Mouse (Mus musculus) layer of hippocampus, postnatal 36 days (tissue): Measurements from ENCODE around the gene Gpn2. TPM values are rescaled to one million over a fixed set of nuclear protein-coding genes. Genes with fewer than 3 reads are reported as not detected.

Source experiments
- DNase-seq, 2 experiments: peaks; one replicate each; pipeline ENCODE4 v3.0.0; 2022
- total RNA-seq, 2 experiments: library from RNA; stranded (reverse); gene quantifications; 2 replicates each; pipeline ENCODE4 v1.2.3; 2021

Gpn2 gene
- total RNA-seq, 2 experiments from 2014 or later: 10.1 to 10.3 TPM

DNA sequence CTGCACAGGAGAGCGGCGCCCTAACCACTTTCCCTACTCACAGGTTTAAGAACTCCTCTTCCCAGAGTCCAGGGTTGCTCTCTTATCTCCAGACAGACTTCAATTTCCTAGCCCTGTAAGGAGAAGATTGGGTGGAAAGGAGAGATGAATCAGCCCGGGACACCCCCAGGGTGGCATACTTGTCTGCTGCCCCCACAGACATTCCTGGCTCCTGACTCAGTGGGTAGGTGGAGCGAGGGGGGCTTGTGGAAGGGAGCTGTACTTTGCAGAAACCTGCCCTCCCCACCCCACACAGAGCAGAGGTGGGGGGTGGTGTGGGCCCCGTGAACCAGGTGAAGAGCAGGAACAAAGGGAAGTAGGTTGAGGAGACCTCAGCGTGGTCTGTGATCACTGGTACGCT is 11.4 kb downstream of the Gpn2 start:
- no peak for DNase-seq

DNA sequence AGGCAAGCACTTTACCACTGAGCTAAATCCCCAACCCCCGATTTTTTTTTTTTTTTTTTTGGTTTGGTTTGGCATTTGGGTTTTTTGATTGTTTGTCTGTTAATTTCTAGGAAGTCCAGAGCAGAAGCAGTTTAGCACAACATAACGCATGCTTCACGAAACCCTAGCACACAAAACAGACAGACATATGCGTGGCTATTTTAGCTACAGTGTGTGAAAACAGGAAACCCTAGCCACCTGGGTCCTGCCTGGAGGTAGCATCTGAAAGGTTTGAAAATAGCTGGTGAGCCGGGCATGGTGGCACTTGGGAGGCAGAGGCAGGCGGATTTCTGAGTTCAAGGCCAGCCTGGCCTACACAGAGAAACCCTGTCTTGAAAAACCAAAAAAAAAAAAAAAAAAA is 11.9 kb downstream of the Gpn2 start:
- no peak for DNase-seq

DNA sequence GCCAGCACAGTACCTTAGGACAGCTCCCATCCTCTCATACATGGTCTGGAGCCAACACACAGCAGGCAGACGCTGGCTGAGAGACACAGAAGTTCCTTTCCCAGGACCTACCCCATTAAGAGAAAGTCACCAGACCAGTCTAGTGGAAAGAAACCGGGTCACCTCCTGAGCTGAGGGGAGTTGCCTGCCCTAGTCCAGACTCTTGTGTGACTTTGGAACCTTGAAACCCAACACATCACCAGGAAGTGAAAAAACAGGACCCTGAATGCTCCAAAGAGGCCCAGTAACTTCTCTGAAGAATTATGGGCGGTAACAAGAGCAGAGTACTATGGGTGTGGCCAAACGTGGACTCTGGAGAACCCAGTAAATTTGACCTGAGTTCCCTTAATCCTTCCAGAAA is 14.5 kb downstream of the Gpn2 start:
- DNase-seq: no peak

DNA sequence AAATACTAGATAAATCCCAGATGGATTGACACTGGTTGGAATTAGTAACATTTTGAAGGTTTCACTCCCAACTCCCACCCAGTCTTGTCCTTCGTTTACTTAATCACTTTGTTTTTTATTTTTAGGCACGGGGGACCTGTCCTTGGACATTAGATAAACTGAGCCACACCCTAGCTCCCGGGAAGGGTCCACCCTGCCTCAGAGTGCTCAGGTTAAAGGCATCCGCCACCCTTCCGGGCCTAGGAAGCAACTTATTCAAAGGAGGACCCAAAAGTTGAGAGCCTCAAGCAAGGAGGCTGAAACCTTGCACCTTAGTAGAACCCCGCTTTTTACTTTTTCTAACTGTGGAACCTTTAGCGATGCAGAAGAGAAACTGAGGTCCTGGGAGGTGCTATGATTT is 15.0 kb downstream of the Gpn2 start:
- DNase-seq: no peak

DNA sequence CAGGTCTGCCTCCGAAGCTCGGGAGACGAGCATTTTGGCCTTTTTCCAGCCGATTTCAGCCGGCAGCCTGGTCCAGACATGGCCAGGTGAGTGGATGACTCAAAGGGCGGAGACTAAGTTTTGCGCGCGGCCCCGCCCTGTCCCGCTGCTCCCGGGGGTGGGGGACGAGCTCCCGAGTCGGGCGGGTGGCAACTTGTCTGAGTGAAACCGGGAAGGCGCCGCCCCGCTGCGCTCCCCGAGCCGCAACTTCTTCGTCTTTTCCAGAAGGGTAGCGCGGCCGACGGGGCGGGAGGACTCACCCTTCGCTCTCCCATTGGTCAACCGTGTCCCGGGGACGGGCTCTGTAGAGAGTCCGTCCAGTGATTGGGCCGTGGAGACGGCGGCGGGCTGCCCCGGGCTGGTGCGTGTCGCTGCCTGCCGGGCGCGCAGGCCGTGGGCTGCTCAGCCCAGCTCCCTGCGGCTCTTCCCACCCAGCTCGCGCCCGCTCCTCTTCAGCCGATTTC is 15.5 kb downstream of the Gpn2 start:
- DNase-seq: peak; percentile 71 to 74

DNA sequence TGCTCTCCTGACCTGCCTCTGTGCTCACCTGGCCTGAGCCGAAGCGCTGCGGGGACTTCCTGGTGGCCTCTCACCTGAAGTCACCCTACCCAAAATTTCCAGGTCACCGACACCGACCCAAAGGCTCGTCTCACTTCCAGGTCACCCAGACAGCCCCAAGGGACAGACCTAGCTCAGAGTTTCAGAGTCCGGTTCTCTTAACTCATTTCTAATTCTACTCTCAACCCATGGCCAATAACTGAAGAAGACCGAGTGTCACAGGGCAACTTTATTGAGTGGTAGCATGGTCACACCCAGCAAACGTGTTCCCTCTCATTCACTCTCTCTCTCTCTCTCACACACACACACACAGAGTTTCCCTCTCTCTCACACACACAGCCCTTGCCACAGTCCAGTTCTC is 16.1 kb downstream of the Gpn2 start:
- DNase-seq: no peak

DNA sequence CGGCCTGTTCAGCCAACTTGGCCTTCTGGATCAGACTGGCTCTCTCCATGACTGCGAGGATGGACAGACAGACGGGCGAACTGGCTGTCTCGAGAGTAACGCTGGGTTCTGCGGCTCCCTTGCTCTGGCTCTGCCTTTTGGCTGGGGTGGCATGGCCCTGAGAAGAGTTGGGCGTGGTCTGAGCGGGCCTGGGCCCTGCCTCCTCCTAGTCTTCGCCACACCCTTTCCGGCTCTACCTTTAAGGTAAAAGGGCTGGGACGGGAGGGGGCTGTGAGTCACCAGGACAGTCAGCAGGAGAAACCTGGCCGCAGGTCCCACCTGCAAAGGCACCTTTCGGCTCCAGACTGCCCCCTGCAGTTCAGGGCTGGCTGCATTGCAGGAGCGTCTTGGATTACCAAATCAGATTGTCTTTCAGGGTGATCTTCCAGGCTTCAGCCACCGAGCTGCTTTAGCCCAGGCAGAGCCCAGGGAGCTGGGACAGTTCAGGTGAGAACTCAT is 17.6 kb downstream of the Gpn2 start, which contains the start of gene Sfn:
TSS of gene Sfn (minus strand) at position 448 of the 498 bp plus-strand sequence.
- no peak for DNase-seq

DNA sequence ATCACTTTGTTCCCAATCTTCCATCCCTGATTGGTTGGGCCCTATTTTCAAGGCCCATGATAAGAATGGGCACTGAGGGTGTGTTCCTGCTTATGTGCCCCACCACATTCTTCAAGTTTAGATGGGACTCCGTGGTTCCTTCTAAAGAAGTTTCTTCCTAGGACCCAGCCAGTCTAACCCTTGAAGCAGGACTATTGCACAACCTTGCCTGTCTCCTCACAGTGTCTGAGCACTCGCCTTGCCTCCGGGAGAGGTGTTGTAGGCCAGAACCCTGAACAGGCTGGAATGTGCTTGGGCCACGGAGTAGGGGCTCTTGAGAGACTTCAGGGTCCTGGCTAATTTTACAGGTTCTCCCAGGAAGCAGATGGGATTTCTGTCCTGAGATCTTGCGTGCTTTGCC is 18.9 kb downstream of the Gpn2 start:
- DNase-seq: no peak

DNA sequence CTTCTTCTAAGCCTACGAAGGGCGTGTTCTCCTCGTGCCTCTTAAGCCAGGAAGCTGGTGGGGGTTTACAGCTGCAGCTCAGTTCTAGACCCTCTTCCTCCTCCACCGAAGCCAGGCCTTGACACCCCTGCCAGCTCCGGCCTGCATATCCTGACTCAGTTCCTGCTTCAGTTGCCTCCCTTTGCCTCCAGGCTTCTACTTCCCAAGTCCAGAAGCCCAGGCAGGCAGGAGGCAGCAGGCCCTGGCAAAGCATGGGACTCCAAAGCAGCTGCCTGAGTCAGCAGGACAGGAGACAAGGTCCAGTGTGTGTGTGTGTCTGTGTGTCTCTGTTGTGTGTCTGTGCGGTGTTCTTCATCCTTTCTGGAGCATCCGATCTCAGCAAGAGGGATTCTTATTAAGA is 20.0 kb downstream of the Gpn2 start:
- DNase-seq: no peak

DNA sequence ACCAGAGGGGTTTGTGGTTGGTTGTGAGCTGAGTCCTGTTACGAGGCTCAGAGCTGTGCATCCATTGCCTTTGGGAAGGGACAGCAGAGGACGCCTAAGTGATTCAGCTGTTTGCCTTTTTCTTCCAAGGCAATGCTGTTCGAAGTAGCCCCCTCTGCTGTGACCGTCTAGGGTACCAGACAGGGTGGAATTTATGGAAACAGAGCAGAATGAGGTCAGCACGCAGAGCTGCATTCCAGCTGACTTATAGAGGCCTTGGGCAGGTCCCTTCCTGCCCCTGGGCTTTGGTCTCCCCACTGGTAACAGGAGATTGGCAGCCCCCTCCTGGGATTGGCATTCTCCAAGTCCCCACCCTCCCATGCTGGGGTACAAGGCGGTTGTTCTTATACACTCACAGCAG is 20.7 kb downstream of the Gpn2 start:
- DNase-seq: no peak

DNA sequence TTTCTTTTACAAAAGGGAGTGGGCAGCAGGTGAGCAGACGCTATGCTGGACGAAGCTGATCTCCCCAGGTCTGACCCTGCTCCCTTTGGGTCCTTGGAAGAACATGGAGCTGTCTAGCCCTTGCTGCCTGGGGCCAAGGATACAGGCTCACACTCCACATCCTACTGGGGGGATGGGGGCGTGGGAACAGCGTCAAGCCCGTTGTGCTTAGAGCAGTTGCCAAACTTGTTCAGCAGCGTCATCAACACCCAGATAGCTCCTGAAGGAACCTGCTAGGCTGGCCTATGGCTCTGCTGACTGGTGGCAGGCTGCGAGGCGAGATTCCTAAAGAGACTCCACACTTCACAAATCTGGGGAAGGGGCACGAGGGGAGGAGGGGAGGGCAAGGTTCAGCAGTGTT is 21.2 kb downstream of the Gpn2 start:
- no peak for DNase-seq

DNA sequence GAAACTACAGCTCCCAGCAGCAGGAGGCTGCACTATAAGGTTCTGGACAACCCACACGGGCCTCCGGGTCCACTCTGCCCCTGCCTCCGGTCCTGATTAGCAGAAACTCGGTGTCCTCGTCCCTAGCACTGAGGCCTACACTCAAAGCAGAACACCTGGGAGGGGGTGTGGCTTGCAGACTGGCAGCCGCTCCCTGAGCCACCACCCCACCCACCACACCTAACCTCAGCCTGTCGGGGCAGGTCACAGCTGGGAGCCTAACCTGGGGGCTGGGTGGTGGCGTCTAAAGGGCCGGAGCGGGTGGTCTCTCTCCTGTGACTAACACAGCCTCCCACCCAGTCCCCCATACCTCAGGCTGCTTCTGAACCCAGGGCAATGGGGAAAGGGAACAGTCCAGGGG is 23.1 kb downstream of the Gpn2 start:
- no peak for DNase-seq

DNA sequence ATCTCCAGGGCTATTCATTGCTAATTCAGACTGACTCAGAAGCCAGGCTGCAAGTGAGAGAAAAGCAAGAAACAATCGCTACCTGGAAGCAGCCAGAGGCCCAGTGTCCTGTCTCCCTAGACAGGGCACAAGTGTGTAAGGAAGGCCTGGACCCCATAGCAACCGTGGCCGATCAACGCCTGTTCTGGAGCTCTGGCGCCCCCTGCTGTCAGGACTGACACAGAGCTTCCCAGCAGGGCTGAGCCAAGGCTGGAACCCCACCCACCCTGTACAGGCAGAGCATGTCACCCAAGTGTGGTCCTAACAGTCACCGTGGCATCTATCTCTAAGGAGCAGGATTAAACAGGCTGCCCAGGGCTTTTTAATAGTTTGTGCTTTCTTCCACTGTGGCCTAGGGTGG is 25.6 kb downstream of the Gpn2 start:
- peak; percentile 64 to 69 for DNase-seq

DNA sequence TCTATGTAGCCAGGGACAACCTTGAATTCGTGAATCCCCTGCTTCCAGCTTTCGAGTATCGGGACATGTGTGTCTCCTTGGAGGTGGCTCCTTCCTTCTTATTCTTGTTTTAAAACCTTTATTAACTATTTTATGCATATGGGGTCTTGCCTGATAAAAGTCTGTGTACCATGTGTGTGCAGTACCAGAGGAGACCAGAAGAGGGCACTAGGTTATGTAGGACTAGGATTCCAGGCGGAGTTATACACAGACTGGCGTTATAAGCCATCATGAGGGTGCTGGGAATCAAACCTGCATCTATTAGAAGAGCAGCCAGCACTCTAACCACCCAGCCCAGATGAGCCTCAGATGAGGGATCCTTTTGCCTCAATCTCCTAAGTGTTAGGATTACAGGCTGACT is 27.7 kb downstream of the Gpn2 start:
- no peak for DNase-seq

DNA sequence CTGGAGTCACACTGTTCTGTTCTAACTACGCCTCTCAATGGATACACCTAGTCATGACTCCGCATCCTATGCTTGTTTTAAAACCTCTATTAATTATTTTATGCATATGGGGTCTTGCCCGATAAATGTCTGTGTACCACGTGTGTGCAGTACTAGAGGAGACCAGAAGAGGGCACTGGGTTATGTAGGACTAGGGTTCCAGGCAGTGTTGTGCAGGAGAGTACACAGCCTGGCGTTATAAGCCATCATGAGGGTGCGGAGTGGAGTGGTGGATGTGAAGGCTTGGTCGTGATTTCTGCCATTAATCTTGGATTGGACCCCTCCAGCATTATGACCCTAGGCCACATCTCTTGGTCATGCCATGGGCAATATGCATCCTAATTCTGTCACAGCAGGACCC is 28.3 kb downstream of the Gpn2 start:
- no peak for DNase-seq

DNA sequence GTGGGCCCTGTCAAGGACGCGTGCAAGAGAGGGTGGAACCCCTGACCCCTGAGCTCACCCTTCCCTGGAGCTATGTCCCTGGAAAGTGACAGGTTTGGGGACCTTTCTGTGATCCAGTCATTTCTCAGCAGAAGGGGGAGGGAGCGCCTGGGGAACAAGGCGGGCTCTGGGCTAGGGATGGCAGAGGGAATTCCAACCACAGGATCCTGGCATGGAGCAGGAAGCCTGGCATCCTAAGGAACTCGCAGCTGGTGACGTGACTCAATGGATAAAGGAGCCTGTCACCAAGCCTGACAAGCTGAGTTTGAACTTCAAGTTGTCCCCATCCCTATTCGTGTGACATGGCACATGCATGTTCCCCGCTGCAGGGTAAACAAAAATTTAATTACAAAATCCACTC is 28.9 kb downstream of the Gpn2 start:
- DNase-seq: no peak

DNA sequence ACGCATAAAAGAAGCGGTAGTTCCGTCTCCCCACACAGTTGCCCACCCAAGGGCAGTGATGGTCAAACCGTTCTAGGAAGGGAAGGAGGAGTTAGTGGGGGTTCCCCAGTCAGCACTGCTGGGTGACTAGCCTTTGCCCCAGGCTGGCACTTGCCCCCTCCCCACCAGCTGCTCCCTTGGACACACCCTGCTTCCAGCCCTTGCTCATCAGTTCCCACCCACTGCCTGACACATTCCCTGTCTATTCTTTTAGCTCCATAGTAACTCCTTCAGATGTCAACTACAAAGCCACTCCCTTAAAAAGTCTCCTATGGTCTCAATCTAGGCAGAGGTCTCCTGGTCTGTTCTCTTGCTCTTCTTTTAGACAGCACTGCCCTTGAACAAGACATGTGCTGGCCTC is 29.7 kb downstream of the Gpn2 start:
- no peak for DNase-seq

DNA sequence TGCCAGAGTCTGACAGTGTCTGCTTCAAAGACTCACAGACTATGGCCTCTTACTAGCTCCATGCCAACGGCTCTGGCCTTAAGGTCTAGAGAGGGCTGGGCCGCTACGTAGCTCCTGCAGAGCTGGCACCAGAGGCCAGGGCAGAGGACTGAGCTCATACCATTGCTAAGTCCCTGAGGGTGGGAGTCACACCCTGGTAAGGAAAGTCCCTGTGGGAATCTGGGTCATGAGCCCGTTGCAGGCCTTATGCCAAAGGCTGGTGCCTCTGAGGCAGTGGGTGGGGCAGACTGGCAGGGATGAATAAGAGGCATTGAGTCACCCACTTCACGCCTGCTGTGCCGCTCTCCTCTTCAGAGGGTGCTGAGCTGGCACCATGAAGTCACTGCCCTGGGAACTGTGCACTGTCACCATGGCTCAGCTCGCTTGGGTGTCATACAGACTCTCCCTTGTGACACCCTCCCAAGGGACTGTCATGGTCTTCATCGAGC is 30.2 kb downstream of the Gpn2 start:
- DNase-seq: peak; percentile 56 to 57

DNA sequence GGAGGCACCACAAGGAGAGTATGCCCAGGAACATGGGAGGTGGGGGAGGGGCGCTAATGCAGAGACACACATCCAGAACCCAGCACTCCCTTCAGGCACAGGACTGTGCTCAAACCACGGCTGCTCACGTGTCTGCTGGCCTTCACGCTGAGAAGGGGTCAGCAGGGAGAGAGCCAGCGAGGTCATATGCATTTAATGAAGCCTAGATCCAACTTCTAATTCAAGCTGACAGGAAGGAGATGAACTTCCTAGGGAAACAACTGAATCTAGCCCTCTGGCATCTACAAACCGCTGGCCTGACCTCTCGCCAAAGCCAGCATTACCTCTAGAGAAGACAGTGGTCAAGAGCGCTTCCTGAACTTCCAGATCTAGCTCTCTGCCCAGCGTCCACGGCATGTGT is 31.3 kb downstream of the Gpn2 start:
- DNase-seq: no peak

DNA sequence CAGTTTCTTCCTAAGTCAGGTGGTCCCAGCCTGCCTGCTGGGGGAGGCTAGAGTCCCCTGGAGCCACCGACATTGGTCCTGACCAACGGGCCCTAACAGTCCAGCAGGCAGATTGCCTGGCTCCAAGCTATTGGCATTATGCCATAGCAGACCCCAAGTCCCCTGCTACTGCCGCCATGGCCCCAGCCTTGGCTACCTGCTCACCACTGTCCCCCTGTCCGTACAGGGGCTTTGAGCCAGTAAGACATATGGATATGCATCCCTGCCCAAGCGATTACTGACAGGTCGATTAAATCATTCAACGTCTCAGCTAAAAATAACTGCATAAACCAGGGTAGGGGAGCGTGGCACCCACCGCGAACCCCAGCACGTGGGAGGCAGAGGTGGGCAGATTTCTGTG is 33.8 kb downstream of the Gpn2 start:
- no peak for DNase-seq

DNA sequence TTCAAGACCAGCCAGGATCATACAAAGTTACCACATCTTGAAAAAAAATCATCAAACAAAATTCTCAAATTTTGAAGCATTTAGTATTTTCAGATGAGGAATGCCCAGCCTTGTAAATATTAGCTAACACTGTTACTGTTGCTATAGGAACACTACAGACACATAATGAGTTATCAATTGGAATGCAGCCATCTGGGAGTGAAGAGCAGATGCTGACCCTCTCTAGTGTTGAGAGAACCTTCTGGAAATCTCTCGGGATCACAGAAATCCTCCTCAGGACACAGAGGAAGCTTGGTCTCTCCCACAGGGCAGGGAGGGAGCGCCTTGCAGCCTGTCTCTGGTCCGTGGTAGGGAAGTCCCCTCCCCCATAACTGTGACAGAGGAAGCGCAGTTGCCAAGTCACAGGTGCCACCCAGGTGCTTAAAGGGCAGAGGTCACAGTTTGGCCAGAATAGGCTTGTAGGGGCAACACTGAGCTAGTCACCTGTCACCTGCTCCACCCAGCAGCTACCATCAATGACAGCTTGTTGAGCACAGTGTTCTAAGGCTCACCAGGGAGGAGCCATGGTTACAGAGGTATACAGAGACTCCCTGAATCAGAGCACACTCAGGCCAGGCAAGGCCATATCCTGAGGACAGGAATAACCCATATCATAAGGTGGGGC is 35.4 kb downstream of the Gpn2 start:
- no peak for DNase-seq

DNA sequence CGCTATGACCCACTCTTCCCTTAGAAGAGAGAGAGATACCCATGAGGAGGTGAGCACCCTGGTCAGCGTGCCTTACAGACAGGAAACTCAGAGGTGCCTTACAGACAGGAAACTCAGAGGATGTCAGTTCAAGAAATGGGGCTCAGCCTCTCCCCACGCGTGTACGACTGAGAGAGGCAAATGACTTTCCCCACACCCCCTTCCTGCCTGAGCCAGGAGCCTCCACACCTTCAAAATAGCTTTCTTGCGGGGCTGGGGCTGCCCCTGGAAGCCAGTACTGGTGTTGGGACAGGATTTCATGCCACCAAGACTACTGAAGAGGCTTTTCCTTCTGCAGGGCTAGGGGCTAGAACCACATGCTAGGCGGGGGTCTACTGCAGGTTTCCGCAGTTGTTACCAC is 36.5 kb downstream of the Gpn2 start:
- no peak for DNase-seq

DNA sequence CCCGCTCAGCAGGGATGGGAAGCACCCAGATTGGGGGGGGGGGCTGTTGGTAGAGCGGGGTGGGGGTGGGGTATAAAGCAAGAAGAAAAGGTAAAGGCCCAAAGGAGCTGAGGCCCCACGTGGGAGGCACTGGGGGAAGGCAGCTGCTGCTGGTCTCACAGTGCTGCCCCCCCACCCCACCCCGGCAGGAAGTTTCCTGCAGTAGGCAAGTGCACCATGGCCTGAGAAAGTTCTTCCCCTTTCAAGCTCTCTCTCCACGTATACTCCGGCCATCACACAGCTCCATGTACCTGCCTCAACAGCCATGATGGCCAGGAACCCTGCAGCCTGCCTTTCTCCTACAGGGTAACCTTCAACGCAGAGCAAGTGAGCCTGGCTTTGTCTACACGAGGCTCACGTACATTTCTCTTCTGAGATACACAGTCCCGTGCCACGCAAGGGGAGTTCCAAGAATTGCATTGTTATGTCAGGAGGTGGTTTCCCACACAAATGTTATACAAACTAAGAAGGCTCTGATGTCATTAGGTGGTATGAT is 38.1 kb downstream of the Gpn2 start:
- no peak for DNase-seq

DNA sequence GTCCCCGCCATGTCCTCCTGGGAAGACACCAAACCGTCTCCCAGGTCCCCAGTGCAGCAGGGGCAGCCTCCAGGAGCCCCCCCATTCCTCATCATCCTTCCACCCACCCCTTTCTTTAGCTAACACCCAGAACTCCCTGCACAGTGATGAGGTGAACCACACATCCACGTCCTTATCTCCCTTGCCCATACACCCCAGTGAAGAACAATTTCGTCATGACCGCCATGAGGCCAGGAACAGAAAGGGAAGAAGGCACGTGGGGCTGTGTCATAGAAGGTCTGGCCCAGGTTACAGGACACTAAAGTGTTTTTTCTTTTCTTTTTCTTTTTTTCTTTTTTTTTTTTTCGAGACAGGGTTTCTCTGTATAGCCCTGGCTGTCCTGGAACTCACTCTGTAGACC is 40.7 kb downstream of the Gpn2 start:
- DNase-seq: no peak
